Mouse (Mus musculus) limb, embryonic 10.5 days (tissue): ENCODE data around the gene Glo1. TPM values are rescaled to one million over a fixed set of nuclear protein-coding genes. Genes with fewer than 3 reads are reported as not detected.

ENCODE experiments used
- DNase-seq: peaks from one replicate; pipeline ENCODE4 v3.0.0-alpha.2; 2017; ENCODE audit warnings: low spot score
- H3K27ac ChIP-seq: fragments of 300-500 bp; sonication (generic); 2 replicates; pipeline ENCODE4 v1.5.1; 2016; ENCODE audit warnings: mild to moderate bottlenecking
- H3K27me3 ChIP-seq: fragments of 300-500 bp; sonication (generic); 2 replicates; pipeline ENCODE4 v1.6.1; 2016; ENCODE audit warnings: low read depth, mild to moderate bottlenecking; ENCODE audit not compliant: poor library complexity, severe bottlenecking
- H3K36me3 ChIP-seq: fragments of 300-500 bp; sonication (generic); 2 replicates; pipeline ENCODE4 v1.6.1; 2016; ENCODE audit warnings: mild to moderate bottlenecking, moderate library complexity
- H3K4me1 ChIP-seq: fragments of 300-500 bp; sonication (generic); 2 replicates; pipeline ENCODE4 v1.6.1; 2016
- H3K4me3 ChIP-seq: fragments of 300-500 bp; sonication (generic); 2 replicates; pipeline ENCODE4 v1.5.1; 2016; ENCODE audit warnings: mild to moderate bottlenecking, moderate library complexity
- H3K9me3 ChIP-seq: fragments of 300-500 bp; sonication (generic); replicated peaks from 2 replicates; pipeline ENCODE4 v1.6.1; 2016; ENCODE audit warnings: mild to moderate bottlenecking
- WGBS: fragments of 180-500 bp; shearing (Covaris S2); methylation state at CpG from one replicate; pipeline ENCODE4 v1.1.7; 2016; 5-methylcytosine and 5-hydroxymethylcytosine counted together
- polyA plus RNA-seq: library from polyadenylated mRNA; unstranded; fragments of >200 nt; fragmentation: Nextera tagmentation; extraction: Ambion mirVana; gene quantifications from 2 replicates; pipeline ENCODE4 v1.2.1, GENCODE M21; 2016

The Glo1 gene
- polyA plus RNA-seq, 1 experiment from 2014 or later, result 206 TPM

DNA sequence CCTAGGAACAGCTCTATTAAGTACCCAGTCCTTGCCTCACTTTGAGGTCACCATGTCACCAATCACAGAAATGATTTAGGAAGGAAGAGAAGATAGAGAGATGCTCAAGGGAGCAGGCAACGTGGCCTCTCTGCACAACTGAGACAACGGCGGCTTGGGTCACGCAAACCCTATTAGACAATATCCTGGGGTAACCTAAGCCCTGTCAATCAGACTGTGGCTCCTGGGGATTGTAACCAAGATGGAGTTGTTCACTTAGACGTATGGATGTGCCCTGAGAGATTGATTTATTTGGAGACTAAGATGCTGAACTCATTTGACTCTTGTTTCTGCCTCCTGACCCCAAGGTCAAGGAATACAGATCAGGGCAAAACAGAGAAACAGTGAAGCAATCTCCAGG is 32.3 kb downstream of the Glo1 start:
- H3K36me3 ChIP-seq, result peaks cover 70% of the 10 kb centered on the region
- no peak for DNase-seq

DNA sequence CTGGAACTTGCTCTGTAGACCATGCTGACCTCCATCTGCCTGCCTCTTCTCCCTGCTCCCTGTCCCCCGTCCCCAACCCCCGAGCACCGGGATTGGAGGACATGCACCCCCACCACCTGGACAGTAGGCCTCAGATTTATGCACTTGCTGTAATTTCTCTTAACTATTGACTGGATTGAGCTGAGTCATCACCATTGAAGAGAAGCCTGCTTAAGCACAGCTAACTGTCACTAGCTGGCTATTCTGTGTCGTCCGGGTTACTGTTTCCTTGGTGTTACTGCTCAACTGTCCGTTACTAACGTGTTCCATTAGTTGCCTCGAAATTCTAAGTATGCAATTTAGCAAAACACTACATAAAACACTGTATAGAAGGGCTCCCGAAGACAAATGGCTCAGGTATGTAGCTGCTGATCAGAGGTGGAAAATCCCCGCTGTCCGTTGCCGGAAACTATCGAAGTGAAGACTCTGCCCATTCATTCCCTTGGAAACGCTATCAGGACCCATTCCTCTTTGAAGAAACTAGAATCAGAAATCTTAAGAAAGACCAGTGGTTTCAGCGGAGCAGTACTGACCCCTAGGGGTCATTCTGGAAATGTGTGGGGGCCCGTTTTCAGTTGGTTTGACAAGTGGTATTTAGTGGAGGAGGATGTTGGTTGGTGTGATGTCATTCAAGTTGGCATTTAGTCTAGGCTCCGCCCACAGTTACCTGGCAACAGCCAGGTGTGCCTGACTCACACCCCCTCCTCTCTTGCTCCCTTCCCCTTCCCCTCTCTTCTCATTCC is 36.1 kb downstream of the Glo1 start:
- WGBS, result 68% methylated on average over 17 of the region's 17 CpGs
- Histone ChIP-seq H3K4me1 (peaks cover 9% of the 10 kb centered on the region), H3K27ac (no peak overlapping the region), H3K9me3 (no peaks in the 10 kb centered on the region), H3K36me3 (peaks cover 33% of the 10 kb centered on the region), H3K4me3 (no peak overlapping the region), H3K27me3 (no peaks in the 10 kb centered on the region)
- DNase-seq, result peak; percentile 51

More for the DNA sequence above, 32.3 kb downstream of the Glo1 start:
- 61% methylated on average over 5 of the region's 5 CpGs for WGBS
- Histone ChIP-seq H3K27ac (peak overlapping the region; percentile 19; the same call in 1 of the 2 replicates), H3K4me1 (peaks cover 9% of the 10 kb centered on the region), H3K9me3 (no peaks in the 10 kb centered on the region), H3K4me3 (no peak overlapping the region), H3K27me3 (no peaks in the 10 kb centered on the region)

- Histone ChIP-seq H3K27me3 (no peaks in the 10 kb centered on the region), H3K36me3 (0 out of 2 replicates have a peak, but pooled peaks cover 2% of the 10 kb centered on the region), H3K9me3 (no peaks in the 10 kb centered on the region), H3K4me3 (no peak overlapping the region), H3K4me1 (no peaks in the 10 kb centered on the region), H3K27ac (no peak overlapping the region)
- 77% methylated on average over 2 of the region's 2 CpGs for WGBS
- no peak for DNase-seq
Observed at GRCm38 (mm10) chr17:30583258-30584001, 43.2 kb downstream of the Glo1 start.

DNA sequence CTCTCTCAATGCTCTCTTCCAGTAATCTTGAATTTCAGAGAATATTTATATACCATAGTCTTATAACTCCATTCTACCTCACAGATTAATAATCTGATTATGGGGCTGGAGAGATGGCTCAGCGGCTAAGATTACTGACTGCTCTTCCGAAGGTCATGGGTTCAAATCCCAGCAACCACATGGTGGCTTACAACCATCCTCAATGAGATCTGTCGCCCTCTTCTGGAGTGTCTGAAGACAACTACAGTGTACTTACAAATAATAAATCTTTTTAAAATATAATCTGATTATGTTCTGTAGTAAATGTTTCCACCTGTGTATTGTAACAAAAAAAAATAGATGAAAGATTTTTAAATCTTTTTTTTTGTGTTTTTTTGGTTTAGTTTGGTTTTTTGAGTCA is 44.4 kb downstream of the Glo1 start:
- no peak overlapping the region for H3K4me3 ChIP-seq
- H3K36me3 ChIP-seq, result 0 out of 2 replicates have a peak, but pooled peaks cover 2% of the 10 kb centered on the region
- H3K27me3 ChIP-seq, result no peaks in the 10 kb centered on the region
- 87% methylated on average over 3 of the region's 3 CpGs for WGBS
- H3K4me1 ChIP-seq, result no peaks in the 10 kb centered on the region
- no peak for DNase-seq
- H3K9me3 ChIP-seq, result no peaks in the 10 kb centered on the region
- no peak overlapping the region for H3K27ac ChIP-seq

GRCm38 (mm10) chr17:30581201-30581600 is 45.5 kb downstream of the Glo1 start:
- H3K27ac ChIP-seq, result no peak overlapping the region
- H3K4me1 ChIP-seq, result peaks cover 6% of the 10 kb centered on the region
- DNase-seq, result no peak
- no peaks in the 10 kb centered on the region for H3K9me3 ChIP-seq
- H3K36me3 ChIP-seq, result 0 out of 2 replicates have a peak, but pooled peaks cover 2% of the 10 kb centered on the region
- H3K27me3 ChIP-seq, result no peaks in the 10 kb centered on the region
- WGBS, result 84% methylated on average over 6 of the region's 6 CpGs
- no peak overlapping the region for H3K4me3 ChIP-seq

DNA sequence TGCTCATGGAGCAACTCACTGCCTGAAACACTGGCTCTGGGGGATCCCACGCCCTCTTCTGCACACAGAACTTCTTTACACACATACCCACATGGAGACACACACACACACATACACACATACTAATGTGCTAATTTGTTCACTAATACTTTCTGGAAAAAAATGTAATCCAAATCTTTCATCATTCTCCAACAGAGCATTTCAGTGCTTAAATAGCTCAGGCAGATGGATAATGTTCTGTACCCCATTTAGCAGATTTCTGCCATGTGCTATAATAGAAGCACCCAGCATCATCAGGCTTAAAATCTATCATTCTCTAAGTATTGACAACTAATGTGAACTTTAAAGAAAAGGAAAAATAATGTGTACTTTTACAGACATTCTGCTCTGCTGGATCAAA is 45.9 kb downstream of the Glo1 start:
- no peak for DNase-seq
- no peak overlapping the region for H3K4me3 ChIP-seq
- WGBS, result 69% methylated on average over 1 of the region's 1 CpGs
- 0 out of 2 replicates have a peak, but pooled peaks cover 2% of the 10 kb centered on the region for H3K36me3 ChIP-seq
- H3K4me1 ChIP-seq, result peaks cover 6% of the 10 kb centered on the region
- no peaks in the 10 kb centered on the region for H3K27me3 ChIP-seq
- H3K27ac ChIP-seq, result no peak overlapping the region
- H3K9me3 ChIP-seq, result no peaks in the 10 kb centered on the region

DNA sequence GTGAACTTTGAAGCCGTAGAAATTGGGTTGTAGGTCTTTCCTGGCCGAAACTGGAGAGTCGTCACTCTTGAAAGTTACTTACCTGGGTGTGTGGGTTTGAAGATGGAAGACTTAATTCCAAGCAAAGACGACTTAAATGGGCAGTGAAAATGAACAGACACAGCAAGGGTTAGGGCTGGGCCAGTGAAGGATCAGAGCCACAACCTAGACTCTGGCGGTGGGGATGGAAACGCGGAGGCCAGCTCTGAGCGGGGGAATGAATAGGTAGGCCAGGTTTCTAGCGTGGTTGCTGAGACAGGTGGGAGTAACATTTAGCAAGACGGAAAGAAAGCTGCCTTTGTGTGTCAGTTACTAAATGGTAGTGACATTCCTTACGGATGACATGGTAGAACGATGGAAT is 49.7 kb downstream of the Glo1 start:
- H3K27ac ChIP-seq, result peak overlapping the region; percentile 93
- 62% methylated on average over 12 of the region's 12 CpGs for WGBS
- no peak for DNase-seq

DNA sequence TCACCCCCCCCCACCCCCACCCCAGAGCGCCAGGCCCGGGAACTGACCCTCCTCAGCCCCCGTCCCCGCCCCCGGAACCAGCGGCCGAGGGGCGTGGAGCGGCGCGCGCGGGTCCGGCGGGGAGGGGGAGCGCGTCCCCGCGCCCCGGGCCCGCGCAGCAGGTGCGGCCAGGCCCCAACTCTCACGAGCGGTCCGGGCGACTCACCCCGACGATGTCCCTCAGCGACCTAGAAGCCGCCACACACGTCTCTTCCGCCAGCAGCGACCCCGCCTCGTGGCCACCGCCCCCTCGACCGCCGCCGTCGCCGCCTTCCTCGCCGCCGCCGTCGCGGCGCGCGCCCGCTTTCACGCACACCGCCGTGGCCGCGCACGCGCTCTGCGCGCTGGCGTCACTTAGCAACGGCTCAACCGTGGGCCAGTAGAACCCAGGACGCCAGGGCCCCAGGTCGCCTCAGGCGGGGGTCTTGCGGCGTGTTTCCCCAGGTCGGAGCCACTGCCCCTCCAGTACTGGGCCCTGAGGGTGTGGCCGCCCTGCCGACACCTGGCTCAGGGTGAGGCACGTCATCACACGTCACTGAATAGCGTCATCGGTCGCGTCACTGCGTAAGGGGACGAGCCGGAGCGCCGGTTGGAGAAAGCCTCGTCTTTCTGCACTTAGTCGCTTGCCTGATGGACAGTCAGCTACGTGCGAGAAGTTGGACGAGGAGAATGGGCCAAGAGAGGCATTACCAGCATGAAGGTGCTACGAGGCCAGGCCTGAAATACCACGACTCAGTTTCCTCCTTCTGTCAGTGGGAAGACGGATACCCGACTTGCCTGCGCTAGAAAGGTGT is 50.5 kb downstream of the Glo1 start, which contains the start of gene Btbd9:
Btbd9 (minus strand) TSS at position 548 of the 833 bp plus-strand sequence.
- peaks cover 23% of the 10 kb centered on the region for H3K4me1 ChIP-seq
- 0 out of 2 replicates have a peak, but pooled peaks cover 2% of the 10 kb centered on the region for H3K36me3 ChIP-seq
- H3K27me3 ChIP-seq, result no peaks in the 10 kb centered on the region
- H3K27ac ChIP-seq, result peak within 1 kb of the TSS; percentile 93
- WGBS, result under 1% methylated on average over 80 of the region's 94 CpGs
- peak; percentile 93 for DNase-seq
- H3K9me3 ChIP-seq, result no peaks in the 10 kb centered on the region
- peak within 1 kb of the TSS; percentile 90 for H3K4me3 ChIP-seq

More for the DNA sequence above, 49.7 kb downstream of the Glo1 start:
- peak overlapping the region; percentile 90 for H3K4me3 ChIP-seq
- H3K36me3 ChIP-seq, result 0 out of 2 replicates have a peak, but pooled peaks cover 2% of the 10 kb centered on the region
- no peaks in the 10 kb centered on the region for H3K27me3 ChIP-seq
- H3K9me3 ChIP-seq, result no peaks in the 10 kb centered on the region
- H3K4me1 ChIP-seq, result peaks cover 23% of the 10 kb centered on the region

- H3K36me3 ChIP-seq, result 0 out of 2 replicates have a peak, but pooled peaks cover 2% of the 10 kb centered on the region
- DNase-seq, result no peak
- H3K9me3 ChIP-seq, result no peaks in the 10 kb centered on the region
- H3K27me3 ChIP-seq, result no peaks in the 10 kb centered on the region
- peaks cover 23% of the 10 kb centered on the region for H3K4me1 ChIP-seq
- H3K27ac ChIP-seq, result peak overlapping the region; percentile 93
- H3K4me3 ChIP-seq, result peak overlapping the region; percentile 90
- WGBS, result 9% methylated on average over 35 of the region's 35 CpGs
Observed at GRCm38 (mm10) chr17:30575121-30575904, 51.4 kb downstream of the Glo1 start.

- Histone ChIP-seq H3K27ac (no peak overlapping the region), H3K9me3 (no peaks in the 10 kb centered on the region), H3K27me3 (no peaks in the 10 kb centered on the region), H3K36me3 (0 out of 2 replicates have a peak, but pooled peaks cover 2% of the 10 kb centered on the region), H3K4me3 (peak overlapping the region; percentile 90; the same call in 1 of the 2 replicates), H3K4me1 (peaks cover 23% of the 10 kb centered on the region)
- 84% methylated on average over 8 of the region's 8 CpGs for WGBS
- DNase-seq, result no peak
Observed at GRCm38 (mm10) chr17:30574783-30575075, 51.9 kb downstream of the Glo1 start.

GRCm38 (mm10) chr17:30573990-30574782 is 52.5 kb downstream of the Glo1 start:
- 60% methylated on average over 8 of the region's 8 CpGs for WGBS
- no peak for DNase-seq
- Histone ChIP-seq H3K4me3 (0 out of 2 replicates have a peak overlapping the region, but pooled peaks have one; percentile 90), H3K36me3 (0 out of 2 replicates have a peak, but pooled peaks cover 2% of the 10 kb centered on the region), H3K9me3 (no peaks in the 10 kb centered on the region), H3K4me1 (peaks cover 23% of the 10 kb centered on the region), H3K27ac (no peak overlapping the region), H3K27me3 (no peaks in the 10 kb centered on the region)
